Mouse (Mus musculus) lung, adult 2 months (tissue): ENCODE measurements around the gene Pde2a. TPM values are rescaled to one million over a fixed set of nuclear protein-coding genes. Genes with fewer than 3 reads are reported as not detected.

Experiments
- DNase-seq: peaks from one replicate; pipeline ENCODE4 v3.0.0; 2022
- H3K4me1 ChIP-seq: fragments of 200-500 bp; 2 replicates; pipeline ENCODE4 v1.6.1; 2011; ENCODE audit warnings: low read length; ENCODE audit not compliant: control insufficient read depth, insufficient read depth
- H3K4me3 ChIP-seq: fragments of 200-500 bp; replicated peaks from 2 replicates; pipeline ENCODE3; 2011; ENCODE audit warnings: low read depth, mild to moderate bottlenecking, control low read depth, low read length; ENCODE audit errors: extremely low read depth
- CTCF ChIP-seq: fragments of 200-500 bp; IDR thresholded peaks from 2 replicates; pipeline ENCODE4 v1.5.1; 2011; ENCODE audit warnings: mild to moderate bottlenecking, low read length, control low read depth; ENCODE audit not compliant: insufficient read depth
- POLR2A ChIP-seq: fragments of 200-500 bp; IDR thresholded peaks from 2 replicates; pipeline ENCODE4 v1.6.1; 2011; ENCODE audit warnings: low read depth, mild to moderate bottlenecking, control low read depth, low read length, borderline replicate concordance; ENCODE audit errors: extremely low read depth
- WGBS: fragments of 180-500 bp; shearing (Covaris S2); methylation state at CpG from one replicate; pipeline ENCODE4 v1.1.7; 2018; 5-methylcytosine and 5-hydroxymethylcytosine counted together
- polyA plus RNA-seq: library from polyadenylated mRNA; depleted of rRNA; stranded (reverse); fragments of >200 nt; gene quantifications from 2 replicates; pipeline ENCODE4 v1.2.3, GENCODE M21; 2012

Pde2a gene
- polyA plus RNA-seq, 1 experiment: 9.3 TPM

- TF ChIP-seq POLR2A (no peak), CTCF (no peak)
- 83% methylated on average over 7 of the region's 7 CpGs for WGBS
- no peak overlapping the region for H3K4me3 ChIP-seq
Measured at GRCm38 (mm10) chr7:101401510-101401909, 20.0 kb upstream of the Pde2a start.

GRCm38 (mm10) chr7:101403831-101404230, 17.7 kb upstream of the Pde2a start:
- TF ChIP-seq POLR2A: no peak
- TF ChIP-seq CTCF: peak; percentile 48
- no peak for DNase-seq
- Histone ChIP-seq H3K4me1 (no peaks in the 10 kb centered on the region), H3K4me3 (no peak overlapping the region)
- 91% methylated on average over 5 of the region's 5 CpGs for WGBS

More at GRCm38 (mm10) chr7:101401510-101401909, 20.0 kb upstream of the Pde2a start:
- DNase-seq: no peak
- no peaks in the 10 kb centered on the region for H3K4me1 ChIP-seq

GRCm38 (mm10) chr7:101410267-101410936, 11.1 kb upstream of the Pde2a start, which contains the start of gene Gm45837:
Gene Gm45837, plus strand, starts transcription at chr7:101410886.
- WGBS: 67% methylated on average over 11 of the region's 11 CpGs
- no peak for TF ChIP-seq CTCF
- TF ChIP-seq POLR2A: no peak
- Histone ChIP-seq H3K4me1 (no peaks in the 10 kb centered on the region; the same call in 1 of the 2 replicates), H3K4me3 (no peak within 1 kb of the TSS)
- no peak for DNase-seq

- Histone ChIP-seq H3K4me1 (no peaks in the 10 kb centered on the region; the same call in 1 of the 2 replicates), H3K4me3 (no peak overlapping the region)
- TF ChIP-seq CTCF (peak; percentile 99), POLR2A (no peak)
- DNase-seq: peak; percentile 84
Measured at GRCm38 (mm10) chr7:101412796-101413195, 8.7 kb upstream of the Pde2a start.

GRCm38 (mm10) chr7:101414209-101414608, 7.3 kb upstream of the Pde2a start:
- no peak overlapping the region for H3K4me3 ChIP-seq
- no peak for DNase-seq
- H3K4me1 ChIP-seq: no peaks in the 10 kb centered on the region; the same call in 1 of the 2 replicates
- 47% methylated on average over 4 of the region's 4 CpGs for WGBS
- TF ChIP-seq CTCF: no peak
- no peak for TF ChIP-seq POLR2A

GRCm38 (mm10) chr7:101414661-101415511, 6.6 kb upstream of the Pde2a start:
- no peak for TF ChIP-seq POLR2A
- no peak for TF ChIP-seq CTCF
- H3K4me1 ChIP-seq: no peaks in the 10 kb centered on the region; the same call in 1 of the 2 replicates
- 49% methylated on average over 7 of the region's 7 CpGs for WGBS
- no peak overlapping the region for H3K4me3 ChIP-seq
- no peak for DNase-seq

GRCm38 (mm10) chr7:101415512-101416100, 5.9 kb upstream of the Pde2a start:
- no peak overlapping the region for H3K4me3 ChIP-seq
- WGBS: 35% methylated on average over 8 of the region's 8 CpGs
- no peak for DNase-seq
- peak; percentile 5; the same call in 1 of the 2 replicates for TF ChIP-seq POLR2A
- TF ChIP-seq CTCF: no peak
- no peaks in the 10 kb centered on the region; the same call in 1 of the 2 replicates for H3K4me1 ChIP-seq

- no peak for DNase-seq
- H3K4me1 ChIP-seq: no peaks in the 10 kb centered on the region; the same call in 1 of the 2 replicates
- TF ChIP-seq POLR2A: no peak
- no peak for TF ChIP-seq CTCF
- H3K4me3 ChIP-seq: no peak overlapping the region
- WGBS: 46% methylated on average over 5 of the region's 5 CpGs
Measured at GRCm38 (mm10) chr7:101416391-101416790, 5.1 kb upstream of the Pde2a start.
